Mouse (Mus musculus): ENCODE data around the gene Tor3a. TPM values are rescaled to one million over a fixed set of nuclear protein-coding genes. Genes with fewer than 3 reads are reported as not detected.

The Tor3a gene
- polyA plus RNA-seq, 1 experiment from 2014 or later = 55.8 TPM

DNA sequence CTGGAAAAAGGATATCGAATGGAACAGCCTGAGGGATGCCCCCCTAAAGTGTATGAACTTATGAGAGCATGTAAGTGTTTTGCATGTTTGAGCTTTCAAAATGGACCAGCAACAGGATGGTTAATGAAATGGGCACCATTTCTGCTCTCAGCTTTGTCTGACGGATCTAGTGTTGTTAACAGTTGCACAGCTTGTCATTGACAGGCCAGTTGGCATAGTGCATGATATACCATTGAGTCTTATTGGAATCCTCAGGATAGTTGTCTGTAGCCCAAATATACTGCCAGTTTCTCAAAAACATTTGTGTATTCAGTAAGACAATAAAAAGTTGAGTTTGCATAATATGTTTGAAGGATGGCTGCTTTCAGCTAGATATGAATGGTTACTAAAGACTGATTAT, 39.0 kb downstream of the Tor3a start:
- Histone ChIP-seq H3K79me2 (ENCODE audit: inconsistent target) (no peaks in the 10 kb centered on the region), H3K4me3 (ENCODE audit: inconsistent target) (no peak overlapping the region), H3K27ac (no peak overlapping the region), H3K36me3 (ENCODE audit: inconsistent target) (peaks cover 68% of the 10 kb centered on the region)
- 96% methylated on average over 2 of the region's 2 CpGs for WGBS (ENCODE audit: missing documents)

GRCm38 (mm10) chr1:156633095-156633494, 41.1 kb downstream of the Tor3a start:
- H3K79me2 ChIP-seq (ENCODE audit: inconsistent target) = no peaks in the 10 kb centered on the region; the same call in 1 of the 2 replicates
- WGBS (ENCODE audit: missing documents) = 76% methylated on average over 10 of the region's 10 CpGs
- peaks cover 73% of the 10 kb centered on the region for H3K36me3 ChIP-seq (ENCODE audit: inconsistent target)
- no peak overlapping the region for H3K27ac ChIP-seq
- no peak overlapping the region for H3K4me3 ChIP-seq (ENCODE audit: inconsistent target)

DNA sequence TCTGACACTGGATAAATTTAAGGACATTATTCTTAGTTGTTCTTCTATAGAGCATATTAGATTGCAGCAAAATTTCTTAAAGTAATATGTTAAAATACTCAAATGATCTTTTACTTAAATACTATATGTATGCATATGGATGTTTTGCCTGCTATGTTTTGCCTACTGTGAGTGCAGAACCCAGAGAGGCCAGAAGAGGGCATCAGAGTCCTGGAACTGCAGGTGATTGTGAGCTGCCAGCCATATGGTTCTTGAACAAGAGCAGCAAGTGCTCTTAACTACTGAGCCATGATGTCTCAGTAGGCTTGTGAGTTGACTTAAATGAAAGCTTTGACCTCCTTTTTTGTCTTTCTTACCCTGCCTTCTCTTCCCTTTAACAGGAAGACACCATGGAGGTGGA, 43.2 kb downstream of the Tor3a start:
- Histone ChIP-seq H3K79me2 (ENCODE audit: inconsistent target) (peaks cover 10% of the 10 kb centered on the region; the same call in 1 of the 2 replicates), H3K36me3 (ENCODE audit: inconsistent target) (peaks cover 67% of the 10 kb centered on the region)

DNA sequence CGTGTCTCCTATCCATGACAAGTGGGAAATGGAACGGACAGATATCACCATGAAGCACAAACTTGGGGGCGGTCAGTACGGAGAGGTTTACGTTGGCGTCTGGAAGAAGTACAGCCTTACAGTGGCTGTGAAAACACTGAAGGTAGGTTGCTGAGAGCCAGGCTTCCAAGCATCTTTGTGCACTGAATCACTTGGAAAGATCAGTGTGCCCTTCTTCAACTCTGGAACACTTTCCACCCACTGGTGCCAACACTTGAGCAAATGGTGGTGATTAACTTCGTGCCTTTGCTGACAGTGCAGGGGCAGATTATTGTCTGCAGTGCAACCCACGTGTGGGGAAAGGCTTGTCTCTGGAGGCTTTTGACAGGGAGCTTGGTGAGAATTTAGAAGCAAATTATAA, 44.2 kb downstream of the Tor3a start:
- Histone ChIP-seq H3K27ac (no peak overlapping the region), H3K4me3 (ENCODE audit: inconsistent target) (no peak overlapping the region), H3K36me3 (ENCODE audit: inconsistent target) (peaks cover 62% of the 10 kb centered on the region), H3K79me2 (ENCODE audit: inconsistent target) (peaks cover 20% of the 10 kb centered on the region; the same call in 1 of the 2 replicates)
- WGBS (ENCODE audit: missing documents) = 100% methylated on average over 8 of the region's 8 CpGs

More for the DNA sequence above, 43.2 kb downstream of the Tor3a start:
- no peak overlapping the region for H3K4me3 ChIP-seq (ENCODE audit: inconsistent target)
- no peak overlapping the region for H3K27ac ChIP-seq

GRCm38 (mm10) chr1:156626729-156627128, 47.4 kb downstream of the Tor3a start:
- H3K79me2 ChIP-seq (ENCODE audit: inconsistent target) = peaks cover 42% of the 10 kb centered on the region
- peaks cover 35% of the 10 kb centered on the region for H3K36me3 ChIP-seq (ENCODE audit: inconsistent target)
- H3K4me3 ChIP-seq (ENCODE audit: inconsistent target) = no peak overlapping the region
- WGBS (ENCODE audit: missing documents) = 83% methylated on average over 1 of the region's 4 CpGs
- H3K27ac ChIP-seq = no peak overlapping the region

DNA sequence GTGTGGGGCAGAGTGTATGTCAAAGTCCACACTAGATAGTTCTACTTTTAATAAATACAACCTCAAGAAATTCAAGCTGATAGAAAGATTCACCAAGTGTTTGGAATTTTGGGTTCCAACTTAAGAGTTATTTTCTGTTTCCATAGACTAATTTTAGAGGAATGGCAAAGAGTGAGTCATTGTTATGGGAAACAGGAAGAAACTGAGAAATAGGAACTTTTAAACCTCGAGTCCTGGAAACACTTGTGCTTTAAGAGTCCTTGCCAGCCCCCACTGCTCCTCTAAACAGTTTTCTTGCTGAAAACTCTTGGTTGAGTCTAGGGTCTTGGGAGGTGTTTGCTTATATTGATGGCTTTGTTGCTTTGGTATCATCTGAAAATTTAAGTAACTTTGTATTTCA, 49.9 kb downstream of the Tor3a start:
- WGBS (ENCODE audit: missing documents) = 0% methylated on average over 1 of the region's 1 CpGs
- H3K27ac ChIP-seq = peak overlapping the region; percentile 46
- no peak overlapping the region for H3K4me3 ChIP-seq (ENCODE audit: inconsistent target)
- peaks cover 10% of the 10 kb centered on the region; the same call in 1 of the 2 replicates for H3K36me3 ChIP-seq (ENCODE audit: inconsistent target)
- peaks cover 67% of the 10 kb centered on the region for H3K79me2 ChIP-seq (ENCODE audit: inconsistent target)

GRCm38 (mm10) chr1:156620951-156621350, 53.2 kb downstream of the Tor3a start:
- H3K79me2 ChIP-seq (ENCODE audit: inconsistent target) = peaks cover 90% of the 10 kb centered on the region
- no peak overlapping the region for H3K27ac ChIP-seq
- H3K36me3 ChIP-seq (ENCODE audit: inconsistent target) = peaks cover 1% of the 10 kb centered on the region; the same call in 1 of the 2 replicates
- no peak overlapping the region for H3K4me3 ChIP-seq (ENCODE audit: inconsistent target)
- WGBS (ENCODE audit: missing documents) = 76% methylated on average over 3 of the region's 3 CpGs

DNA sequence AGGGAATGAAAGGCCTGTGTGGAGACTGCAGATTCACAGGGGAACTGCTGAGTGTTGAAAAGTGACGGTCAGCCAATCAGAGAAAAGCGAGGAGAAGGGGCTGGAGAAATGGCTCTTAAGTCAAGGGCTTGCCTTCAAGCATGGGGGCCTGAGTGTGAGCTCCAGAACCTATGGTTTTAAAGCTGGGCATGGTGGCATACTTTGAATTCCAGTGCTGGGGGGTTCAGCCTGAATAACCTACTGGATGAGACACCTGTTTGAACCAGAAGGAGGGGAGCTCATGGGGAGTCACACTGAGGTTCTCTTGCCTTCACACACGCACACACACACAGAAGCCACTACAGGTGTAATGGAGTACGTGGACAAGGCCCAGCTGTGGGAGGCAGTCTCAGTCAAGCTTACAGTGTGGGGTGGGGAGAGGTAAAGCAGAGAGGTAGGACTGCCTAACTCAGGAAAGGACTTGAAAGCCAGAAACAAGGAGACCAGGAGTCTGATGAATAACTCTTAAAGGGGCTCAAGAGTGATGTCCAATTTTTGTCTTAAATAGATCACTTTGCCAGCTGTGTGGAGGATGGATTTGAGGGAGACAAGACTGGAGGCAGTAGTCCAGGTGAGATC, 53.8 kb downstream of the Tor3a start:
- H3K79me2 ChIP-seq (ENCODE audit: inconsistent target) = peaks cover 89% of the 10 kb centered on the region
- 95% methylated on average over 3 of the region's 4 CpGs for WGBS (ENCODE audit: missing documents)
- H3K36me3 ChIP-seq (ENCODE audit: inconsistent target) = no peaks in the 10 kb centered on the region
- H3K27ac ChIP-seq = no peak overlapping the region
- no peak overlapping the region for H3K4me3 ChIP-seq (ENCODE audit: inconsistent target)

DNA sequence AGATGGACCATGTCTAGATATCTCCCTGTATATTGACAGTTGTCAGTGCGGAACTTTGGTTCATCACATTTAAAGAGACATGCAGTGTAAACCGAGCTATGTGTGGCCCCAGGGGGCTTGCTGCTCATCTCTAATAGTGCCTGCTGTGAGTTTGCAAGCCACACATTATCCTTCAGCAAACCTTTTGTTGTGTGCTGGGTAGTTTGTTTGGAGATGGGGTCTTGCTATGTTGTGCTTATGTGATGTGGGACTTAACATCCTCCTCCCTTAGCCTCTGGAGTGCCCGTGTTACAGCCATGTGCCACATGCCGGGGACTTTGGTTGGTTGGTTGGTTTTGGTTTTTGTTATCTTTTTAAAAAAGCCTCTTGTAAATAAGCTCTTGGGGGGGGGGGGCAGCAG, 56.3 kb downstream of the Tor3a start:
- Histone ChIP-seq H3K4me3 (ENCODE audit: inconsistent target) (no peak overlapping the region), H3K36me3 (ENCODE audit: inconsistent target) (no peaks in the 10 kb centered on the region), H3K79me2 (ENCODE audit: inconsistent target) (peaks cover 90% of the 10 kb centered on the region), H3K27ac (peak overlapping the region; percentile 73)
- 66% methylated on average over 4 of the region's 4 CpGs for WGBS (ENCODE audit: missing documents)

- WGBS (ENCODE audit: missing documents) = 3% methylated on average over 12 of the region's 12 CpGs
Measured at GRCm38 (mm10) chr1:156616989-156617598, 57.1 kb downstream of the Tor3a start.

DNA sequence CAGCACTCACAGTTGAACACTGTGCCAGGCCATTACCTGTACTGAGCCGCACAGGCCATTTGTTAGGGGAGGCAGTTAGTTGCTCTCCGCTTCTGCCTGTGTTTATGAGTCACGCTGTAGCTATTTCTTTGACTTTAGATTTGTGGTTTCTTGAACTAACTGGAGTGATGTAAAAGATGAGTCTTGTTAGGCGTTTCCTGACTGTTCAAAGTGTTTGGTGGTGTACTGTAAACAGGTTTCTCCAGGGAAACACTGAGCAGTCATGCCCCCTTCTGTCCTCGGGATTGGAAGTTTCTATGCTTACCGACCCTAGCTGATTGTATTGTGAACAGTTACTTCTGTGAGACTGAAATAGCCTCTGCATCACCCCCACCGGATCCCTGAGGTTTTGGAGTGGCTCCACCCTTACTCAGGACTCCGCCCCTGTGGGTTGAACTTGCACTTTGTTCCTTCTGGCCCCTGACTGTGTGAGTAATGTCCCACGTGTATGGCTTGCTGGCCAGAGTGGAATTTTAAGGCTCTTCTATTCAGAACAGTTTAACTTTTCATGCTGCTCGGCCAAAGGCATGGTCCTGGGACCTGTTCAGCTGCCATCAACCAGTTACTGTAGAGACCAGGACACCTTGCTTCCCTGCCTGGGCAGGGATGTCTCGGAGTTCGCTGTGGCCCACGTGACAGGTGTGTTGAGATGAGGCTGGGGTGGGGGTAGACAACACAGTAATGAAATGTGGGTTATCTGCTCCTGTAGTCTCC, 58.6 kb downstream of the Tor3a start:
- H3K27ac ChIP-seq = peak overlapping the region; percentile 73
- WGBS (ENCODE audit: missing documents) = 2% methylated on average over 13 of the region's 13 CpGs
- peak overlapping the region; percentile 56 for H3K4me3 ChIP-seq (ENCODE audit: inconsistent target)

More at GRCm38 (mm10) chr1:156616989-156617598, 57.1 kb downstream of the Tor3a start:
- H3K36me3 ChIP-seq (ENCODE audit: inconsistent target) = no peaks in the 10 kb centered on the region
- H3K79me2 ChIP-seq (ENCODE audit: inconsistent target) = peaks cover 89% of the 10 kb centered on the region
- peak overlapping the region; percentile 56 for H3K4me3 ChIP-seq (ENCODE audit: inconsistent target)
- H3K27ac ChIP-seq = peak overlapping the region; percentile 73

GRCm38 (mm10) chr1:156614710-156615109, 59.4 kb downstream of the Tor3a start:
- Histone ChIP-seq H3K36me3 (ENCODE audit: inconsistent target) (no peaks in the 10 kb centered on the region), H3K27ac (peak overlapping the region; percentile 73), H3K79me2 (ENCODE audit: inconsistent target) (peaks cover 88% of the 10 kb centered on the region), H3K4me3 (ENCODE audit: inconsistent target) (no peak overlapping the region)
- 50% methylated on average over 1 of the region's 1 CpGs for WGBS (ENCODE audit: missing documents)

More for the DNA sequence above, 58.6 kb downstream of the Tor3a start:
- Histone ChIP-seq H3K36me3 (ENCODE audit: inconsistent target) (no peaks in the 10 kb centered on the region), H3K79me2 (ENCODE audit: inconsistent target) (peaks cover 88% of the 10 kb centered on the region)

DNA sequence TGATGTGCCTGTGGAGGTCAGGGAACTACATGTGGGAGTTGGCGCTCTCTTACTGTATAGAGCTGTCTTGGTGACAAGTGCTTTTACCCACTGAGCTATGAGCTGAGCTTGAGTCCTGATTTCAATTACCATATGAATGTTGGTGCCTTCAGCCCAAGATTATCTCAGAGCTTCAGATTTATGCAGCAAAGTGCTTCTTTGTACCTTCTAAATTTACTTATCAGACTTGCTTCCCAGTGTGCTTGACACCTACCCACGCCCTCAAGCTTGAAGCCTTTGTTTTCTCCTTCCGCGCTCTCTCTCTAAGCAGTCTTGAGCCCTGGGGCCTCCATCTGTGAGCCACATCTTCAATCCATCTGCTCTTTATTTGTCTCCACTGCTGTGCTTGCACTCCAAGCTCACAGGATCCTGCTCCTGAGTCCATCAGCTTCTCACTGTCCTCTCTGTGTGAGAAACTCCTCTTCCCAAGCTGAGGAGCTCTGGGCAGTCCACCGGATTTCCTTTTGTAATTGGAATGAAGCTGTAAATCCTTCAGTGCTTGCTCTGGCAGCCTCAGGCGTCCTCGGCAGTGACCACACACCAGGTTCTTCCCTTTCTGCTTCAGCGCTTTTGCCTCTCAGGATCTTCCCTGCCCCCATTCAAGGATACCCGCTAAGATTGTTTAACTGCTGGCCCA, 60.2 kb downstream of the Tor3a start:
- H3K27ac ChIP-seq = peak overlapping the region; percentile 36

DNA sequence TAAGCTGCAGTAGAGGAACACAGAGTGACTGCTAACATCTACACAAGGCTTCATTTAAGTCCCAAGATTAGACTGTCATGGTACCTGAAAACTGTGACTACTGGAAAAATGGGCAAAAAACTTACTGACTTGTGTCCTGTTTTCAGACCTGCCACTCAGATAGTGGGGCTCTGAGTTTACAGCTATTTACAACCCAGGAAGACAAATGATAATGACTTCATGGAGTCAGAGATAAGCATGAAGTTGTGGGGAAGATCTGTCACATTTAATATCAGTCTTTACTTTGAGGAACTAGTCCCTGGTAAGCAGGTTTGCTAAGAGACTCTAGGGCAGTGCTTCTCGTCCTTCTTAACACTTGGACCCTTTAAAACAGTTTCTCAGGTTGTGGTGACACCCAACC, 63.9 kb downstream of the Tor3a start:
- 82% methylated on average over 1 of the region's 1 CpGs for WGBS (ENCODE audit: missing documents)
- H3K27ac ChIP-seq = no peak overlapping the region
- H3K36me3 ChIP-seq (ENCODE audit: inconsistent target) = no peaks in the 10 kb centered on the region
- H3K4me3 ChIP-seq (ENCODE audit: inconsistent target) = no peak overlapping the region
- H3K79me2 ChIP-seq (ENCODE audit: inconsistent target) = peaks cover 89% of the 10 kb centered on the region

More for the DNA sequence above, 60.2 kb downstream of the Tor3a start:
- H3K36me3 ChIP-seq (ENCODE audit: inconsistent target) = no peaks in the 10 kb centered on the region
- WGBS (ENCODE audit: missing documents) = 49% methylated on average over 9 of the region's 9 CpGs
- no peak overlapping the region for H3K4me3 ChIP-seq (ENCODE audit: inconsistent target)
- peaks cover 88% of the 10 kb centered on the region for H3K79me2 ChIP-seq (ENCODE audit: inconsistent target)

Data from macrophage (primary cell).